Mouse (Mus musculus): ENCODE data around the gene Vac14.

The Vac14 gene

DNA sequence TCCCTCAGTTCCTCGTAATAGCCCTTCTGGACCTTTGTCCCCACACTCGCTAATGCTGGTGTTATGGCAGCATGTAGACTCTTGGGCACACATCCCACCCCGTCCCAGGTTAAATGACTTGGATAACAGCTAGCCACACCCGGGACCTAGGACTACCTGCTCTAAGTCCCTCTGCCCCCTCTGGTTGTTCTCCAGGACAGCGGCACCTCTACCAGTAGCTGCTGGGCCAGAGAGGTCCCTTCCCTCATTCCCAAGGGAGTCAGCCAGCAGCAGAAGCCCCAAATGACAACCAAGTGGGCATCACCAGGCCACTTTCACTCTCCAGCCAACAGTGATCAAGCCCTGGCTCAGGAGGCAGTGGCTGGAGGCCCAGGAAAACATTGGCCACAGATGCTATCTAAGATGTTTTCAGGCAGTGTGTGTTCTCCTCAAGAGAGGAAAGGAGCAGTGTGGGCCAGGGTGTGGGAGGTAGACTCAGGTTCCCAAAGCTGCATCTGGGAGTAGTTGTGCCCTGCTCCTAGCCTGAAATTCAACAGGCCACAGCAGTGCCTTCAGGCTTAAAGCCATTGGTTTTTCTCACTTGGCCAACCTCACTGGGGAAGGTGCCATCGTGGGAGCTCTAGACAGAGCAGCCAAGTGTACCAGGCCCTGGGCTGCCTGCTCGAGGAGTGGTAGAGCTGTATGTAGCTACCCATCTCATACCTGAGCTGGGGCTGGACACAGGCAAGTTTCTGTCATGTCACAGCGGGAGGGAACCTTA is 100.0 kb downstream of the Vac14 start:
- DNase-seq (ENCODE audit: low spot score), result no peak

DNA sequence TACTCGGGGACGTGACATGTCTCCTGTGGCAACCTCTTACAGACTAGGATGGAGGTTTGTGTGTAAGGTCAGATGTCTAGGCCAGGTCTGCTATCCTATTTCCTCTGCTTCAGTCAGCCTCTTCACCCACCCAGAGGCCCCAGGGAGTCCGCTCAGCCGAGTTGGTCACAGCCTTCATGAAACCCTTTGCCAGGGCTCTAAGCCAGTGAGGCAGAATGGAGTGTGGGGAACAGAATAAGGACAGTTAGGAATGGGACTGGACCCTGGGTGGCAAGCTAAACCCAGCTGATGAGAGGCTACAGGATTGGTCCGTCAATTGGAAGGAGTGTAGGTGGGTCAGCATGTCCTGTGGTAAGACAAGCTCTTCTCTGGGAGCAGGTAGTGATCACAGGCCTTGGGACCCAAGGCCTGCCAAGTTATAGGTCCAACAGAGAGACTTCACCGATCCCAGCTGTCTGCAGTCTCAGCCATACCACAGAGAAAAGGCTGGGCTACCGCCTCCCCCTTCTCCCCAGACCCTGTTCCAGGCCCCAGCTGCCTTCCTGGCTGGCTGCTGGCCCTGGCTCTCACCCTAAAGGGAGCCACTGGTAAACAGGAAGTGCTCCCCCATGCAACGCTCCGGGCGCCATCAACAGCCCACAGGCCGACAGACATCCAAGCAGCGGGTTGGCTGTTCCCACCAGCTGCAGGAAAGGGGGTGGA is 100.7 kb downstream of the Vac14 start:
- no peak for DNase-seq (ENCODE audit: low spot score)

DNA sequence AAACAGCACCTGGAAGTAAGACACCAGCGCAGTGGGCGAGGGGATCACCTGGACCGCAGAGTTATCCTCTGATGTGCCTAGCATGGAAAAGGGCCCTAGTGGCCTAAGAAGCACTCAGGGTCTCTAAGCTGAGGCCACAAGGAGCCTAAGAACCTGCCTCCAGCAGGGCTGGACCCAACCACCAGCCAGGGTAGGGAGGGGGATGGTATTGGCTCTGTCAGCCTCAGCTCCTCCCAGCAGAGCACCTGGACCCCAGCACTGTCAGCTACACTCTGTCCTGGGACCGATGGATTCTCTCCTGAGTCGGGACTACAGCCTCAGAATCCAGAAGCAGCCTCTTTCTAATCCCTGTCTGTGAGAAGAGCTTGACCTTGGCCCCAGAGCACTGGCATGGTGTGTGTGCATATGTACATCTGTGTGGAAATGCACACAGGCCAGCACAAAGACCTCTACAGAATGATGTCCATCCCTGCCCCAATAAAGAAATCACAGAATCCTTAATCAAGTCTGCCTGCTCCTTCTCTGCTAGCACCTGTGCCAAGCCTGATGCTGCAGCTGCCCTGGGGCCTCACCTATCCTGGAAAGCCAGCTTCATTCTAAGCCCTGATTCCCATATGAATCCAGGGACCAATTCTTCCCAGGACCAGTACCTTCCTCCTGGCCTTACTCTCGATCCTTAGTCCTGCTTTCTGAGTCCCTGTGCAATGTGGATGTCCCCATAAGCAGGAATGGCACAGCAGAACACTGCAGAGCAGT is 101.7 kb downstream of the Vac14 start:
- DNase-seq (ENCODE audit: low spot score), result no peak

DNA sequence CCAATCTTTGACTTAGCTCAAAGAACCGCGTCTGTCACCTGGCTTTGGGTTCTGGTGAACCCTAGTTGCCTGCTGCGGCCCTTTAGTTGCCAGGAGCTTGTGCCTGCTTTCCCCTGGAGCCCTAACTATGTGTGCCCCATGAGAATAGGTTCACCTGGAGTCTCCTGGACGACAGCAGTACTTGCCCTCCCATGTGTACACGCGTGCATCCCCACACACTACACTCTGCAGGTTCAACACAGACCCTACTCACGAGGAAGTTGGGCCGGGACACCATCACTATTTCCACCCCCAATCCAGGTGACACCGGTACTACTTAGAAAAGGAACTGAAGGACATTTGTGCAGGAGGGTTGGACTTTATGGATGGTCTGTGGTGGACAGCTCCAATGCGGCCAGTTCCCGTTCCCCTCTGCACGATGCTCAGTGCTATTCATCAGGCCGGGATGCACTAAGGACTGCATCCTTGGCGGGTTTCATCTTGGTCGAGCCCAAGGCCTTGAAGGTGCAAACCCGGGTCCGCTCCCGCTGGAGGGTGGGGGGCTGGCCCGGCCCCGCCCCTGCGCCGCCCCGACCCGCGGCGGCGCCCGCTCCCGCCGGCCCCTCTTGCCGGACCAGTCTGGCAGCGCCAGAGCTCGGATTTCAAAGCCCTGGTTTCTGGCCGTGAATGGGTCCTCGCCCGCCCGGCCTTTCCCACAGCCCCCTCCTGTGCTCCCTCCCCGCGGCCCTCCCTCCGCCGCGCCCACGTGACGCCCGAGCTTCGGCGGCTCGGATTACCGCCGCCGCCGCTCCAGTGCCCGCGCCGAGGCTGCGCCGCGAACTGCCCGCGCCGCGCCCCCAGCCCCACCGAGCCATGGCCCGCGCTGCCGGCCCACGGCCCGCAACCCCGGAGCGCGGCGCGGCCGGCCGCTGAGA is 102.6 kb downstream of the Vac14 start, which contains the start of gene Mtss1l:
Gene Mtss1l (plus strand): TSS at position 792 of the 914 bp plus-strand sequence.
- DNase-seq (ENCODE audit: low spot score), result no peak

DNA sequence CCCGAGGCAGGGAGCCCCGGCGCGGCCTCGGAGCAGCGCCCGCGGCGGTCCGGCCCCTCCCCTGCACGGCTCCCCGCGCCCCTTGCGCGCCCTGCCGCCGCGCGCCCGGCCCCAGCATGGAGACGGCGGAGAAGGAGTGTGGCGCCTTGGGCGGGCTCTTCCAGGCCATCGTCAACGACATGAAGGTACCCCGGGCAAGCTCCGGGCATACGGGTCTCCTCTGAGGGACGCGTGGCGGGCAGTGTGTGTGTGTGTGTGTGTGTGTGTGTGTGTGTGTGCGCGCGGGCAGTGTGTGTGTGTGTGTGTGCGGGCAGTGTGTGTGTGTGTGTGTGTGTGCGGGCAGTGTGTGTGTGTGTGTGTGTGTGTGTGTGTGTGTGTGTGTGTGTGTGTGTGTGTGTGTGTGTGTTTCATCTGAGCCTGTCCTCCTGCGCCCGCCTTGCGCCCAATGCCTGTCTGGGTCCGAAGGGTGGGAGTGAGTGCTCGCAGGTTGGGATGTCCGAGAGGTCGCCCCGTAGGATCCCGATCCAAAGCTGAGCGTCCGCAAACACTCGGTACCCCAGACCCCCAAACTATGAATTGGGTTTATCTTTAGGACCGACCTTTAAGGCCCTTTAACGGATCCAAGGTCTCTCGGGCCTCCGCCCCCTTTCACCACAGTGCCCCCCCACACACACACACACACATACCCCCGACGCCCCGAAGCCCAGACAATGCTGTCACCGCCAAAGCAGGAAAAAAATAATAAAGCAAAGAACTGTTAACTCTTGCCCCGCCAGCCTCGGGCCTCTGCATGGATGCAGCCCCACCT is 103.4 kb downstream of the Vac14 start:
- DNase-seq (ENCODE audit: low spot score), result no peak

DNA sequence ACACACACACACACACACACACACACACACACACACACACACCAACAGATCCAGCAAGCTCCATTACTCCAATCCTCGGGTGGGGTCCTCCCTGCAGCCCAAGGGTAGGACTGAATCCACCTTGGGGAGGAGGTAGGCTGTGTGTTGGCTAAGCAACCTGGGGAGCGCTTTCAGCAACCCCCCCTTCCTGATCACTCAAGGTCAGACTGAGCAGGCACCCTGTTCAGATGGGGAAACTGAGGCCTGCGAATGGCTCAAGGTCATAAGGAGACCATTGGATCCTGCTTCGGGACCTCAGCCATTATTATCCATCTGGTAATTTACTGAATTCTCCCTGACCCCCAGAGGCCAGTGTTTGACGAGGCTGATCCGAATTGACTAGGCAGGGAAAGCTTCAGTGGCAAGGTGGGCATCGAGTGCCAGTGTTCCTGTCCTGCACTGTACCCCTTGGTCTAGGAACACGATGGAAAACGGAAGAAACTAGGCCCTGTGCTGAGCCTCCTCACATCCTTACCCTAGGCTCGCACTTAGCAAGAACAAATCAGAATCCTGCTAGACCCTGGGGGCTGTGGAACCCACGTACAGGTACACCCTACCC is 104.1 kb downstream of the Vac14 start:
- no peak for DNase-seq (ENCODE audit: low spot score)

DNA sequence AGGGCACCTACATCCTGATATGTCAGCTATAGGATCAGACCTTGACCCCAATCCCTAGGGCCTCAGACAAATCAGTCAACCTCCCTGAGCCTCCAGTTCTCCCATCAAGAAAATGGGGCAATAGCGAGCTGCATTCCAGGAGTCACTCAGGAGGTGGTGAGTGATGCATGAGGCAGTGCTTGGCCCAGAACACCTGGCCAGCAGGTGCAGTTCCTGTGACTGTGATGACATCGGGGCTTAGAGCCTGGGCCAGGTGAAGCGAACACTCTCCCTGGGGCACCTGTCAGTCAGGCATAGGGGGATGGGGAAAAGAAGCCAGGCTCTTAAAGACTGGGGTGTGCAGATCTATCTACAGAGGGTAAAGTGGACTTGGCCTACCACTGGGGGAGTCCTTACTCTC is 106.1 kb downstream of the Vac14 start:
- DNase-seq (ENCODE audit: low spot score), result no peak

DNA sequence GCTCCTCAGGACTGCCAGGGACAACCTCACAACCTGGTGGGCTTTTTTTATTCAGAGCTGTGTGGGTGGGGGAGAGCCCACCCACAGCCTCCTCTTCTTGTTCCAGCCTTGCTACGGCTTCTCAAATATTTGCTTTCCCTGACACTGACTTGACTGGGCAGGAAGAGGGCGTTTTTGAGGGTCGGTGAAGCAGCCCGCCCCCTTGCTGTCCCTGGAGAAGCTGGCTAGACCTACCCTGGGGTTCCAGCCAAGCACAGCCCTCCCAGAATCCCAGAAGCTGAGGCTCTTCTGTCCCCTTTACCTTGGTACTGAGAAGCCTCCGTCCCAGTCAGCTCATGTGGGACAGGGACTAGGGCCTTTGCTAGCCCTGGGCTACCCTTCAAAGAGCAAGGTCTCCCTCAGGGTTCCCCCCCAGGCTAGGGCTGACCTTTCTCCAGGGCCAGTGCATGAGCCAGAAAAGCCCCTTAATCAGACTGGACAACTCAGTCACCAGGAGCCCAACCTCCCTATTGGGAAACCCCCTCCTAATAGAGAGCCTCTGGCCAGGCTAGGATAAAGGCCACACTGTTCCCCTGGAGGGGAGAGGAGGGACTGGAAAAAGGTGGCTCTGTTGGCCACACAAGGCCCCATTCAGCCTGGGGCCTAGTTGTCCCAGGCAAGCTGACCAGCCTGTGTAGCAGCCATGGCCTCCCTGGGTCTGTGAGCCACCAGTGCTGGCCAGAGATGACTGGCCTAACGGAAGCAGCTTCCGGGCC is 106.9 kb downstream of the Vac14 start:
- DNase-seq (ENCODE audit: low spot score), result no peak

DNA sequence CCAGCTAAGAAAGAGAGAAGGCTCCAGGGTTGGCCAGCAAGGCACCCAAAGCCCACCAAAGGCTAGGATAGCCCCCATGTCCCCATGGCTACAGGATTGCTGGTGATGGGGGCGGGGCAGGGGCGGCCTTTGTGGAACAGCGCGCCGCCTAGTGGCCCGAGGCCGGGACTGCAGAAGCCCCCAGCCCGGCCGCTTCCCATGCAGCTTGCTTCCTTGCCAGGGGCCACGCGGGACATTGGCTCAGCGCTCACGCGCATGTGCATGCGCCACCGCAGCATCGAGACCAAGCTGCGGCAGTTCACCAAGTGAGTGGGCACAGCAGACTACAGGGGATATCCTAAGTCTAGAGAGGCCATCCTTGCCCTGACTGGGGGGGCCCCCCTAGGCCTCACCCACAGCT is 108.5 kb downstream of the Vac14 start:
- DNase-seq (ENCODE audit: low spot score), result no peak

DNA sequence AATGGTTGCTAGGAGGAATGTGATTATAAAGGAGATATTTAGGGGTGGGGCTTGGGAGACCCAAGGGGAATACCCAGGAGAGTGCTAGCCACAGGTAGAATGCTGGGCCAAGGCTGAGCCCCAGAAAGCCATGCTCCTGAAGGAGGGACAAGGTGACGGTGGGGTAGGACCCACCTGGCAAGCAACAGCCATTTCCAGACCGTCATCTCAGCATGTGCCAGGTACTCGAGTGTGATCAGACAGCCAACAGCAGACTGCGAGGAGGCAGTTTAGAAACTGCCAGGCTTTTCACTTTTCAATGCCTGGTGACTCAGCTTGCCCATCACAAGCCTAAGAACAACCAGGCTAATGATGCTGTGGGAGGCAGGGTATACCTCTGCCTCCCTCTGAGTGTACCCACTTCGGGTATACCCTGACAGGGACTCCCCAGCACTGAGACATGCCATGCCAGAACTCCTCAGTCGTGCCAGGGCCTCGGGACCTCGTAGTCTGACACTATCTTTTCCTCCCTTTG is 113.0 kb downstream of the Vac14 start:
- DNase-seq (ENCODE audit: low spot score), result no peak

DNA sequence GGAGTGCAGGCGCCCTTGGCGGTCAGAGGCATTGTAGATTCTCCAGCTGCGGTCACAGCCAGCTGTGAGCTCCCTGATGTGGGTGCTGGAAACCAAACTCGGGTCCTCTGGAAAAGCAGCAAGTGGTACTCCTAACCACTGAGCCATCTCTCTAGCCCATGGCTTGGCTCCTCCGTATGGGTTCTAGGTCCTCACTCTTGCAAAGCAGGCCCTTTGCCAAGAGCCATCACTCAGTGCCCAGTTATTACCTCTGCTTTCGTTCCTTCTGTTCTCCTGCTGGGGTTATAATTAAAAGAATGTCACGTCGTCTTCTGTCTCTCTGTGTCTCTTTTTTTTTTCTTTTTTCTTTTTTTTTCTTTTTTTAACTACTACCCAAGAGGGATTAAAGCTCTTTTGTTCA is 114.7 kb downstream of the Vac14 start:
- DNase-seq (ENCODE audit: low spot score), result no peak

DNA sequence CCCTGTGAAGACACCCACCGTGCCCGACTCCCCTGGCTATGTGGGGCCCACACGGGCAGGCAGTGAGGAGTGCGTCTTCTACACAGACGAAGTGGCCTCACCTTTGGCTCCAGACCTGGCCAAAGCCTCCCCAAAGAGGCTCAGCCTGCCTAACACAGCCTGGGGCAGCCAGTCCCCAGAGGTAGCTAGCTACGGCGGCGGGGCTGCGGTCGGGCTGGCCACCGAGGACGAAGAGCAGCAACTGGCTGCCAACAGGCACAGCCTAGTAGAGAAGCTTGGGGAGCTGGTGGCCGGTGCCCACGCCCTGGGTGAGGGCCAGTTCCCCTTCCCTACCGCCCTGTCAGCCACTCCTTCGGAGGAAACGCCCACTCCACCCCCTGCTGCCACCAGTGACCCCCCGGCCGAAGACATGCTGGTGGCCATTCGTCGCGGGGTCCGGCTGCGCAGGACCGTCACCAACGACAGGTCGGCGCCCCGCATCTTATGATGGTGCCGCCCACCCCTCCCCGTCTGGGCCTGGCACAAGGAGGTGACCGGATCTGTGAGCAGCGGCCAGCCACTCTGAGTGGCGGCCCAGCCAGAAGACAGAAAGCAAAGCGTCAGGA is 120.3 kb downstream of the Vac14 start:
- no peak for DNase-seq (ENCODE audit: low spot score)

DNA sequence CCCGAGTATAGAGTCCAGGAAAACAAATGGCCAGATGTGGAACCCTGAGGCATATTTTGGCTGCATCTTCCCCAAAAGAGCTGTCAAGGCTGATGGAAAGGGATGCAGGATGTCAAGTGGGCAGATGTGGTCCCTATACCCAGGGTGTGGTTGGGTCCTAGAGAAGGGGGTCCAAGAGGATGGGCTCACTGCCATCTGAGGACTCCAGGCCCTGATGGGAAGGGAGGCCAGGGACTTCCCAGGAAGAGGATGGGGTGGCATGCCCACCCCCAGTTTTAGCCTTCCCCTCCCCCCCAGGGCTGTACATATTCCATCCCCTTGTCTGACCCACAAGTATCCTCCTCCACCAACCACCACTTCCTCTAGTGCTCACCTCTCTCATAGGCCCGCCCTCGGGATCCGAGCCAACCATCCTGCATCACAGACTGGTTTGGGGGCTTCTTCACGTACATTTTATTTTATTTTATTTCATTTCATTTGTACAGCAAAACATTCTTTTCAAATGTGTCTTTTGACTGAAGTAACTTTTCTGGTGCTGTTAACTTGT is 122.3 kb downstream of the Vac14 start:
- no peak for DNase-seq (ENCODE audit: low spot score)

DNA sequence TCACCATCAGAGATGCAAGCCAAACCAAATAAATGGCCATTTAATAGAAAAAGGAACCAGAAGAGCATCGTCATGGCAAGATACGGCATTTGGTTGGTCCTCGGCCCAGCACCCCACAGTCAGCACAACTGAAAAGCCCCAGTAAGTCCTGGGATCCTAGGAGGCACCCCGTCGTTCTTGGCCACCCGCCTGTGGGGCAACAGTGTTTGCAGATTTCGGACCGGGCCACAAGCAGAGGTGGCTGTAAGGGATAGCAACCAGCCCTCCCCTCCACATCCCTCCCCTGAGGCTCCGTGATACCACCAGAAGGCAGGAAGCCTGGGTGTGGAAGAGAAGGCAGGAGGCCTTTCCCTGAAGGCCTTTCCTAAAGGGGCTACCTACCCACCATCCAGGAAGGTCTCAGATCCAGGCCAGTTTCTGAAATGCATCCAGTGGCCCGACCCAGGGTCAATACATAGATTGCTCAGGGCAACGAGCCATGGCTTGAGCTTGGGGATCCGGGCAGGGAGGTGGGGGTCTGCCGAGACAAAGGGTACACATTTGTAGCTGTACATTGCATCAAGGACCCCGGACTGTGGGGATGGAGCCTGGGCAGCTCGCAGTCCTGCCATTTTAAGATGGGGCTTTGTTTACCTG is 123.5 kb downstream of the Vac14 start:
- no peak for DNase-seq (ENCODE audit: low spot score)

DNA sequence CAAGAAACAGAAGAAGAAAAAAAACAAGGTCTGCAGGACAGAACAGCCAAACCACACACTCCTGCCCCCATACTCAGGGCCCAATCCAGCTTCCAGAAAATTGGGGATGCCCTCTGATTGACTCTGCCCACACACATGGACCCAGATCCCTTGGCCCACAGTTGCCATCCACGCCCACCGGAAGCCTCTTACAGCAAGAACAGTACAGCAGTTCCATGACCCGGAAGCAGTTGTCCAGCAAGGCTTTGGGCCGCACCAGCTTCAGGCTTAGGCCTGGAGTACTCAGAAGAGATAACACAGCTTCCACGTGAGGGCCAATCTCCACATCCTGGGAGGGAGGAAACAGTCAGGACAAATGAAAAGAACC is 124.0 kb downstream of the Vac14 start:
- DNase-seq (ENCODE audit: low spot score), result no peak

DNA sequence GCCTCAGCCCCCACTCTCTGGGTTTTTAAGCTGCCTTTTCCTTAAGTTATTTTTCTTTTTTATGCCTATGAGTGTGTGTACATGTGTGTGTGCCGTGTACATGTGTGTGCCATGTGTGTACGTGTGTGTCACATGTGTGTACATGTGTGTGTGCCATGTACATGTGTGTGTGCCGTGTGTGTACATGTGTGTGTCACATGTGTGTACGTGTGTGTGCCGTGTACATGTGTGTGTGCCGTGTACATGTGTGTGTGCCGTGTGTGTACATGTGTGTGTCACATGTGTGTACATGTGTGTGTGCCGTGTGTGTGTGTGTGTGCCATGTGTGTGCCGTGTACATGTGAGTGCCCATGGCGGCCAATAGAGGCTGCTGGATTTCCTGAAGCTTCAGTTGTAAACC is 126.8 kb downstream of the Vac14 start:
- DNase-seq (ENCODE audit: low spot score), result no peak

DNA sequence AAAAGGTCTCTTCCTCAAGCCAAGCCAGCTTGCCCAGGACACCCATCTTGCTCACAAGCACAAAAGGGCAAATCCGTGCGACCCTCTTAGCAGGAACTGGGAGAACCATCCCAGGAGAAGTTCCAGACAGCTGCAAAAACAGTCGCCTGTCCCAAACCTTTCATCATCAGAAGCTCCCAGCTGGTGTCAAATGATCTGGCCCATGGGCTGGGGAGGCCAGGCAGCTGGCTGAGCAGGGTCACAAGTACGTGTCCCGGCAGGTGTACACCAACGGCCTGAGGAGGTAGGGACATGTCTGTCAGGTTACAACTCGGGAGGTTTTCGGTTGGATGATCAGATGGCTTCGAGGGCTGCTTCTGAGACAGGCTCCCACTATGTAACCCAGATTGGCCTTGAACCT is 128.3 kb downstream of the Vac14 start:
- DNase-seq (ENCODE audit: low spot score), result no peak

DNA sequence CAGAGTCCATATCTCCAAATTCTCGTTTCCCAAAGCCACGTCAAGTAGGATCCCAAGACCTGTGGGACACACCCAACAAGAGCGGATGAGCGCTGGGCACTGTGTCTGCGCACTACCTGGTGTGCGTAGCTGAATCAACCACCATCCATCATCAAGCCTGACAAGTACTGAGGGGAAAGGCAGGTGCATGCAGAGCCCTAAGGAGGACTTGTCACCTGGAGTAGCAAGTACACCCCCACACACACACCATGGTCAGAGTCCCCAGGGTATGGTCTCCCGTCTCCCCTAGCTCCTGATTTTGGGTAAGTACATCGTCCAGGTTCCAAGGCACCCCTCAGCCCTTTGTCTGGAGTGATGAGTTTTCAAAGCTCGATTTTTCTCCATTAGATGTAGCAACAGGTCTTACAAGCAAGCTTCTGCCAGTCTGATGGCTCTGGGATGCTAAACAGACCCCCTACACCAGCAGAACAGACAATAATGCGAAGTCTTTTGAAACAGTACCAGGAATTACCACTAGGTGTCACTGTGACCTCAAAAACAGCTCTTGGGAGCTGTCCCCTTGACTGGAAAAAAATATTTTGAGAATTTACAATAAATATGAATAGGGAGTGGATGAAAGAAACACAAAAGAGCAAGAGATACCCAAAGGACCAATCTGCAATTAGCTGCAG is 131.2 kb downstream of the Vac14 start:
- no peak for DNase-seq (ENCODE audit: low spot score)

Measured in spleen, adult 12 weeks (tissue).